Mouse (Mus musculus) stomach, embryonic 15.5 days (tissue): ENCODE measurements around the gene Slco4a1. TPM values are rescaled to one million over a fixed set of nuclear protein-coding genes. Genes with fewer than 3 reads are reported as not detected.
A peak's percentile ranks its signal among the peaks of the same experiment; 100 is the strongest.

Experiments
- ATAC-seq: fragments of 200-750 bp; cut with Nextera tagmentation; 2 replicates; pipeline ENCODE4 v1.8.0; 2017; ENCODE audit warnings: low read depth, moderate number of reproducible peaks, moderate TSS enrichment; ENCODE audit not compliant: insufficient read depth, low FRiP score
- H3K27ac ChIP-seq: fragments of 300-500 bp; sonication (generic); 2 replicates; pipeline ENCODE4 v1.5.1; 2015; ENCODE audit warnings: mild to moderate bottlenecking, inconsistent platforms
- H3K27me3 ChIP-seq: fragments of 300-500 bp; sonication (generic); replicated peaks from 2 replicates; pipeline ENCODE4 v1.6.1; 2015; ENCODE audit warnings: inconsistent platforms
- H3K36me3 ChIP-seq: fragments of 300-500 bp; sonication (generic); 2 replicates; pipeline ENCODE4 v1.6.1; 2015; ENCODE audit warnings: inconsistent platforms
- H3K4me1 ChIP-seq: fragments of 300-500 bp; sonication (generic); 2 replicates; pipeline ENCODE4 v1.6.1; 2015; ENCODE audit warnings: inconsistent platforms
- H3K4me2 ChIP-seq: fragments of 300-500 bp; sonication (generic); 2 replicates; pipeline ENCODE4 v1.6.1; 2015; ENCODE audit warnings: mild to moderate bottlenecking, inconsistent platforms
- H3K4me3 ChIP-seq: fragments of 300-500 bp; sonication (generic); replicated peaks from 2 replicates; pipeline ENCODE4 v1.5.1; 2015; ENCODE audit warnings: inconsistent platforms
- H3K9ac ChIP-seq: fragments of 300-500 bp; sonication (generic); 2 replicates; pipeline ENCODE4 v1.6.1; 2015; ENCODE audit warnings: inconsistent platforms
- H3K9me3 ChIP-seq: fragments of 300-500 bp; sonication (generic); 2 replicates; pipeline ENCODE4 v1.6.1; 2016; ENCODE audit warnings: inconsistent platforms
- WGBS: fragments of 180-500 bp; shearing (Covaris S2); methylation state at CpG from one replicate; pipeline ENCODE4 v1.1.7; 2015; 5-methylcytosine and 5-hydroxymethylcytosine counted together
- polyA plus RNA-seq: library from polyadenylated mRNA; unstranded; fragments of >200 nt; fragmentation: Nextera tagmentation; extraction: Ambion mirVana; gene quantifications from 2 replicates; pipeline ENCODE4 v1.2.1, GENCODE M21; 2015

Slco4a1 gene
- polyA plus RNA-seq, 1 experiment from 2014 or later, result 4.0 TPM

GRCm38 (mm10) chr2:180482274-180482673 is 26.2 kb downstream of the Slco4a1 start:
- no peak overlapping the region for H3K27ac ChIP-seq
- no peak for ATAC-seq
- H3K4me3 ChIP-seq, result no peak overlapping the region
- no peak overlapping the region for H3K4me2 ChIP-seq
- no peaks in the 10 kb centered on the region for H3K36me3 ChIP-seq
- no peaks in the 10 kb centered on the region for H3K4me1 ChIP-seq
- H3K27me3 ChIP-seq, result 0 out of 2 replicates have a peak, but pooled peaks cover 17% of the 10 kb centered on the region
- no peak overlapping the region for H3K9ac ChIP-seq
- no peaks in the 10 kb centered on the region for H3K9me3 ChIP-seq
- WGBS, result 19% methylated on average over 16 of the region's 16 CpGs

- no peak overlapping the region for H3K9ac ChIP-seq
- H3K27me3 ChIP-seq, result peaks cover 21% of the 10 kb centered on the region; the same call in 1 of the 2 replicates
- H3K4me2 ChIP-seq, result no peak overlapping the region
- no peak overlapping the region for H3K27ac ChIP-seq
- H3K4me1 ChIP-seq, result no peaks in the 10 kb centered on the region
- 55% methylated on average over 4 of the region's 4 CpGs for WGBS
- no peak for ATAC-seq
- H3K36me3 ChIP-seq, result no peaks in the 10 kb centered on the region
- H3K9me3 ChIP-seq, result no peaks in the 10 kb centered on the region
- H3K4me3 ChIP-seq, result no peak overlapping the region
Measured at GRCm38 (mm10) chr2:180484882-180485281, 28.8 kb downstream of the Slco4a1 start.

- no peak for ATAC-seq
- Histone ChIP-seq H3K27me3 (peaks cover 21% of the 10 kb centered on the region; the same call in 1 of the 2 replicates), H3K4me1 (no peaks in the 10 kb centered on the region), H3K9me3 (no peaks in the 10 kb centered on the region), H3K4me2 (no peak overlapping the region), H3K9ac (no peak overlapping the region), H3K4me3 (no peak overlapping the region), H3K27ac (no peak overlapping the region), H3K36me3 (no peaks in the 10 kb centered on the region)
- WGBS, result 70% methylated on average over 3 of the region's 3 CpGs
Measured at GRCm38 (mm10) chr2:180485306-180485705, 29.3 kb downstream of the Slco4a1 start.

GRCm38 (mm10) chr2:180488210-180488751 is 32.2 kb downstream of the Slco4a1 start:
- no peaks in the 10 kb centered on the region for H3K9me3 ChIP-seq
- WGBS, result 20% methylated on average over 17 of the region's 17 CpGs
- H3K36me3 ChIP-seq, result no peaks in the 10 kb centered on the region
- H3K27ac ChIP-seq, result no peak overlapping the region
- ATAC-seq, result no peak
- no peak overlapping the region for H3K4me3 ChIP-seq
- no peaks in the 10 kb centered on the region for H3K4me1 ChIP-seq
- H3K4me2 ChIP-seq, result no peak overlapping the region
- H3K9ac ChIP-seq, result no peak overlapping the region
- peaks cover 5% of the 10 kb centered on the region; the same call in 1 of the 2 replicates for H3K27me3 ChIP-seq

- H3K27me3 ChIP-seq, result peaks cover 32% of the 10 kb centered on the region
- H3K27ac ChIP-seq, result no peak overlapping the region
- H3K4me1 ChIP-seq, result peaks cover 14% of the 10 kb centered on the region
- H3K9me3 ChIP-seq, result no peaks in the 10 kb centered on the region
- no peak for ATAC-seq
- H3K4me3 ChIP-seq, result no peak overlapping the region
- H3K36me3 ChIP-seq, result no peaks in the 10 kb centered on the region
- H3K9ac ChIP-seq, result no peak overlapping the region
- 59% methylated on average over 8 of the region's 8 CpGs for WGBS
- no peak overlapping the region for H3K4me2 ChIP-seq
Measured at GRCm38 (mm10) chr2:180495906-180496305, 39.9 kb downstream of the Slco4a1 start.

GRCm38 (mm10) chr2:180499741-180500140 is 43.7 kb downstream of the Slco4a1 start, which contains the start of gene Ntsr1:
Gene Ntsr1, plus strand, starts transcription at chr2:180499976.
- peak within 1 kb of the TSS; percentile 35 for H3K4me3 ChIP-seq
- no peaks in the 10 kb centered on the region for H3K9me3 ChIP-seq
- no peak for ATAC-seq
- under 1% methylated on average over 30 of the region's 30 CpGs for WGBS
- H3K9ac ChIP-seq, result no peak within 1 kb of the TSS
- H3K27me3 ChIP-seq, result peaks cover 34% of the 10 kb centered on the region
- peaks cover 24% of the 10 kb centered on the region for H3K4me1 ChIP-seq
- H3K27ac ChIP-seq, result peak within 1 kb of the TSS; percentile 52
- H3K4me2 ChIP-seq, result peak within 1 kb of the TSS; percentile 65
- no peaks in the 10 kb centered on the region for H3K36me3 ChIP-seq

- Histone ChIP-seq H3K9me3 (no peaks in the 10 kb centered on the region), H3K9ac (no peak overlapping the region), H3K27me3 (peaks cover 40% of the 10 kb centered on the region), H3K36me3 (no peaks in the 10 kb centered on the region), H3K4me1 (peaks cover 24% of the 10 kb centered on the region), H3K27ac (peak overlapping the region; percentile 52), H3K4me2 (peak overlapping the region; percentile 65), H3K4me3 (no peak overlapping the region)
- 39% methylated on average over 13 of the region's 13 CpGs for WGBS
- ATAC-seq, result no peak
Measured at GRCm38 (mm10) chr2:180500726-180501125, 44.7 kb downstream of the Slco4a1 start.

GRCm38 (mm10) chr2:180501217-180501967 is 45.3 kb downstream of the Slco4a1 start:
- H3K4me2 ChIP-seq, result peak overlapping the region; percentile 65
- ATAC-seq, result peak; percentile 69
- H3K9me3 ChIP-seq, result no peaks in the 10 kb centered on the region
- peak overlapping the region; percentile 52 for H3K27ac ChIP-seq
- H3K4me3 ChIP-seq, result no peak overlapping the region
- H3K4me1 ChIP-seq, result peaks cover 24% of the 10 kb centered on the region
- 25% methylated on average over 9 of the region's 9 CpGs for WGBS
- H3K36me3 ChIP-seq, result no peaks in the 10 kb centered on the region
- H3K27me3 ChIP-seq, result peaks cover 40% of the 10 kb centered on the region
- no peak overlapping the region for H3K9ac ChIP-seq

- no peak overlapping the region for H3K4me3 ChIP-seq
- no peak for ATAC-seq
- H3K27ac ChIP-seq, result no peak overlapping the region
- no peaks in the 10 kb centered on the region for H3K36me3 ChIP-seq
- no peak overlapping the region for H3K4me2 ChIP-seq
- 78% methylated on average over 5 of the region's 5 CpGs for WGBS
- peaks cover 14% of the 10 kb centered on the region for H3K4me1 ChIP-seq
- H3K9me3 ChIP-seq, result no peaks in the 10 kb centered on the region
- H3K9ac ChIP-seq, result no peak overlapping the region
- H3K27me3 ChIP-seq, result peaks cover 10% of the 10 kb centered on the region; the same call in 1 of the 2 replicates
Measured at GRCm38 (mm10) chr2:180506281-180506680, 50.2 kb downstream of the Slco4a1 start.

GRCm38 (mm10) chr2:180508455-180509115 is 52.5 kb downstream of the Slco4a1 start:
- no peak overlapping the region for H3K9ac ChIP-seq
- H3K27me3 ChIP-seq, result peaks cover 7% of the 10 kb centered on the region; the same call in 1 of the 2 replicates
- no peaks in the 10 kb centered on the region for H3K9me3 ChIP-seq
- no peaks in the 10 kb centered on the region for H3K36me3 ChIP-seq
- ATAC-seq, result no peak
- no peak overlapping the region for H3K27ac ChIP-seq
- H3K4me3 ChIP-seq, result no peak overlapping the region
- peaks cover 29% of the 10 kb centered on the region for H3K4me1 ChIP-seq
- 67% methylated on average over 14 of the region's 14 CpGs for WGBS
- no peak overlapping the region for H3K4me2 ChIP-seq

- peaks cover 29% of the 10 kb centered on the region for H3K4me1 ChIP-seq
- no peak overlapping the region for H3K27ac ChIP-seq
- WGBS, result 38% methylated on average over 5 of the region's 5 CpGs
- H3K9me3 ChIP-seq, result no peaks in the 10 kb centered on the region
- no peaks in the 10 kb centered on the region for H3K36me3 ChIP-seq
- no peak overlapping the region for H3K4me3 ChIP-seq
- H3K27me3 ChIP-seq, result no peaks in the 10 kb centered on the region
- H3K4me2 ChIP-seq, result no peak overlapping the region
- H3K9ac ChIP-seq, result no peak overlapping the region
- peak; percentile 28; the same call in 1 of the 2 replicates for ATAC-seq
Measured at GRCm38 (mm10) chr2:180510867-180511266, 54.8 kb downstream of the Slco4a1 start.
